18 mouse cellular contexts compared by ENCODE assay signal in the genomic region with DNA sequence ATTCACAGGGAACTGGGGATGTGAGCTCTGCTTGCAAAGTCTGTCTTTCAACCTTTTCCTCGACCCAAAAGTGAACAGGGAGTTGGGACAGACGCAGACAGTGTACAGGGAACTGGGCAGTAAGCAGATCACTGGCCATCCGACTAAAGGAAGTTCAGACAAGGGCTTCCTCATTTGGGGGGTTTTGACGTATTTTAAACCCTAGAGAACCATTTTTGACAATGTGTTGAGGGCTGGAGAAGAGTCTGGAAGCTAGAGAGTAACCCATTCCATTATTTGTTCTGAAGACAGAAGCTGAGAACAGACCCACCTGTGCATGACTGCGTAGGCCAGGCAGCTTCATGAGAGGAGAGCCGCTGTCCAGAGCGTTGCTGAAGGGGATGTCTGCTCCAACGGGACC. TPM values are rescaled to one million over a fixed set of nuclear protein-coding genes. Genes with fewer than 3 reads are reported as not detected.
A peak's percentile ranks its signal among the peaks of the same experiment; 100 is the strongest.
DNase-seq lines count a peak whose midpoint lies in the region; ATAC-seq and TF ChIP-seq lines count a peak whose summit lies in the region.
"Had no signal": no experiment of that assay in that cellular context is flagged by ENCODE, and none has a peak within 500 bp of the region (broad histone marks: within the 10 kb centered on the region; RNA-seq: fewer than 3 reads in every experiment).

No protein-coding gene starts in this region.

- 80% methylated on average over 8 of the region's 8 CpGs for WGBS in heart, embryonic 10.5 days
- 76% methylated on average over 8 of the region's 8 CpGs for WGBS in limb, embryonic 13.5 days
- WGBS in limb, embryonic 10.5 days, result 86% methylated on average over 8 of the region's 8 CpGs
- 63% methylated on average over 8 of the region's 8 CpGs for WGBS in liver, postnatal 0 days (ENCODE audit: insufficient replicate concordance)

- no peak for ATAC-seq in limb, embryonic 13.5 days (ENCODE audit: low FRiP score, low read depth)
- no peak for ATAC-seq in liver, postnatal 0 days
- ATAC-seq: intestine, embryonic 16.5 days had no signal

- no peak for DNase-seq in heart, embryonic 10.5 days (ENCODE audit: low spot score)
- DNase-seq in heart, postnatal 14 days, result no peak
- DNase-seq in limb, embryonic 10.5 days (ENCODE audit: low spot score), result no peak
- no peak for DNase-seq in liver, postnatal 0 days
- DNase-seq in adrenal gland, postnatal 4 days (ENCODE audit: low spot score in 2 of 2), result no peak
- DNase-seq in kidney, adult 8-10 months, result no peak
- DNase-seq: kidney, postnatal 14 days; lung, adult 2 months had no signal

- H3K4me3 ChIP-seq in heart, embryonic 10.5 days, result no peak overlapping the region
- H3K4me3 ChIP-seq in limb, embryonic 13.5 days, result no peak overlapping the region
- H3K4me3 ChIP-seq in limb, embryonic 10.5 days, result no peak overlapping the region
- H3K4me3 ChIP-seq in cortical plate, adult 2 months (ENCODE audit: insufficient read depth, low read length), result no peak overlapping the region
- H3K4me3 ChIP-seq in liver, postnatal 0 days (ENCODE audit: low read depth, low read length), result no peak overlapping the region
- H3K4me3 ChIP-seq: hindbrain, embryonic 12.5 days had no signal

- H3K36me3 ChIP-seq in heart, embryonic 10.5 days, result no peaks in the 10 kb centered on the region
- no peaks in the 10 kb centered on the region for H3K36me3 ChIP-seq in limb, embryonic 13.5 days
- H3K36me3 ChIP-seq in limb, embryonic 10.5 days, result no peaks in the 10 kb centered on the region
- H3K36me3 ChIP-seq in liver, postnatal 0 days (replicated peaks; ENCODE audit: insufficient read depth, low read length), result no peaks in the 10 kb centered on the region
- H3K36me3 ChIP-seq: hindbrain, embryonic 12.5 days had no signal

- H3K27me3 ChIP-seq in heart, embryonic 10.5 days (ENCODE audit: insufficient read depth, poor library complexity, severe bottlenecking), result no peaks in the 10 kb centered on the region
- no peaks in the 10 kb centered on the region for H3K27me3 ChIP-seq in limb, embryonic 13.5 days
- peaks cover 17% of the 10 kb centered on the region for H3K27me3 ChIP-seq in limb, embryonic 10.5 days (ENCODE audit: low read depth, poor library complexity, severe bottlenecking)
- no peaks in the 10 kb centered on the region for H3K27me3 ChIP-seq in liver, postnatal 0 days (ENCODE audit: insufficient read depth, low read length)
- H3K27me3 ChIP-seq: hindbrain, embryonic 12.5 days had no signal

- H3K9me3 ChIP-seq in heart, embryonic 10.5 days, result no peaks in the 10 kb centered on the region
- H3K9me3 ChIP-seq in limb, embryonic 13.5 days, result no peaks in the 10 kb centered on the region
- H3K9me3 ChIP-seq in limb, embryonic 10.5 days (replicated peaks), result no peaks in the 10 kb centered on the region
- H3K9me3 ChIP-seq in liver, postnatal 0 days (ENCODE audit: low read length), result no peaks in the 10 kb centered on the region
- H3K9me3 ChIP-seq: hindbrain, embryonic 12.5 days had no signal

- no peak for TF ChIP-seq CTCF in cortical plate, adult 2 months (IDR thresholded peaks at IDR 0.05; ENCODE audit: extremely low read depth, insufficient read depth, low read length)
- TF ChIP-seq CTCF in liver, postnatal 0 days (IDR thresholded peaks at IDR 0.05; ENCODE audit: low read depth), result no peak

- peaks cover 70% of the 10 kb centered on the region for H3K4me1 ChIP-seq in heart, embryonic 10.5 days
- peaks cover 46% of the 10 kb centered on the region for H3K4me1 ChIP-seq in limb, embryonic 13.5 days
- peaks cover 38% of the 10 kb centered on the region for H3K4me1 ChIP-seq in limb, embryonic 10.5 days
- H3K4me1 ChIP-seq in cortical plate, adult 2 months (ENCODE audit: control insufficient read depth, insufficient read depth, low read length), result peaks cover 12% of the 10 kb centered on the region
- peaks cover 72% of the 10 kb centered on the region for H3K4me1 ChIP-seq in liver, postnatal 0 days (ENCODE audit: insufficient read depth)

- intact Hi-C loops in heart, postnatal 14 days (cut with DNase I), result no loop called here

- TF ChIP-seq POLR2A in cortical plate, adult 2 months (IDR thresholded peaks at IDR 0.05; ENCODE audit: extremely low read depth, insufficient read depth, low read length), result no peak

- no peak overlapping the region for H3K4me2 ChIP-seq in limb, embryonic 13.5 days (replicated peaks)
- H3K4me2 ChIP-seq in liver, postnatal 0 days (ENCODE audit: low read depth, low read length), result peak overlapping the region; percentile 58
- H3K4me2 ChIP-seq: hindbrain, embryonic 12.5 days had no signal

- H3K27ac ChIP-seq in heart, embryonic 10.5 days, result peak overlapping the region; percentile 90
- no peak overlapping the region for H3K27ac ChIP-seq in limb, embryonic 13.5 days
- H3K27ac ChIP-seq in limb, embryonic 10.5 days, result no peak overlapping the region; the same call in 1 of the 2 replicates
- H3K27ac ChIP-seq in cortical plate, adult 2 months (ENCODE audit: insufficient read depth, low read length), result peak overlapping the region; percentile 54; the same call in 1 of the 2 replicates
- H3K27ac ChIP-seq in liver, postnatal 0 days (ENCODE audit: low read depth), result peak overlapping the region; percentile 84
- H3K27ac ChIP-seq: hindbrain, embryonic 12.5 days had no signal

- H3K9ac ChIP-seq in limb, embryonic 13.5 days, result 0 out of 2 replicates have a peak overlapping the region, but pooled peaks have one; percentile 4
- H3K9ac ChIP-seq in liver, postnatal 0 days (replicated peaks), result 0 out of 2 replicates have a peak overlapping the region, but pooled peaks have one; percentile 47

- TF ChIP-seq EP300 in liver, postnatal 0 days (IDR thresholded peaks at IDR 0.05; ENCODE audit: low read depth), result no peak

RNA-seq across cellular contexts. Expression of a gene that starts 4.8 kb away (rescaled TPM):
- polyA plus RNA-seq in heart, embryonic 10.5 days (2016; fragmentation: Nextera tagmentation; extraction: Ambion mirVana), result 26.1 and 34.2 TPM in 2 replicates
- total RNA-seq in heart, postnatal 14 days (2021), result 10 to 100 TPM; 37.3 to 47.7 TPM
- 27.1 and 28.2 TPM in 2 replicates for polyA plus RNA-seq in limb, embryonic 13.5 days (2015; fragmentation: Nextera tagmentation; extraction: Ambion mirVana)
- polyA plus RNA-seq in limb, embryonic 10.5 days (2016; fragmentation: Nextera tagmentation; extraction: Ambion mirVana), result 10.1 and 17.7 TPM in 2 replicates
- polyA plus RNA-seq in cortical plate, adult 2 months (2012; rRNA removed), result 16.0 and 19.8 TPM in 2 replicates
- 60.1 and 62.6 TPM in 2 replicates for polyA plus RNA-seq in liver, postnatal 0 days (2015; fragmentation: Nextera tagmentation; extraction: Ambion mirVana)
- 10 to 100 TPM; 25.6 to 27.8 TPM for total RNA-seq in adrenal gland, postnatal 4 days (2021)

RNA-seq across cellular contexts. Expression of a gene that starts 27.4 kb away (rescaled TPM):
- polyA plus RNA-seq in heart, embryonic 10.5 days (2016; fragmentation: Nextera tagmentation; extraction: Ambion mirVana), result 1.1 and 2.0 TPM in 2 replicates
- not detected for total RNA-seq in heart, postnatal 14 days (2021)
- 0.17 and 0.26 TPM in 2 replicates for polyA plus RNA-seq in limb, embryonic 13.5 days (2015; fragmentation: Nextera tagmentation; extraction: Ambion mirVana)
- not detected in 2 replicates for polyA plus RNA-seq in limb, embryonic 10.5 days (2016; fragmentation: Nextera tagmentation; extraction: Ambion mirVana)
- 0.13 and 0.19 TPM in 2 replicates for polyA plus RNA-seq in cortical plate, adult 2 months (2012; rRNA removed)
- polyA plus RNA-seq in liver, postnatal 0 days (2015; fragmentation: Nextera tagmentation; extraction: Ambion mirVana), result 0.26 TPM in 2 replicates
- not detected for total RNA-seq in adrenal gland, postnatal 4 days (2021)
- total RNA-seq: adrenal gland, postnatal 36 days; gastrocnemius, postnatal 25 days; left cerebral cortex, postnatal 25 days; megakaryocyte-erythroid progenitor cell, adult 5-6 weeks had no signal
- polyA plus RNA-seq: embryonic facial prominence, embryonic 11.5 days; hindbrain, embryonic 12.5 days; intestine, embryonic 16.5 days had no signal

RNA-seq across cellular contexts. Expression of a gene that starts 46.6 kb away (rescaled TPM):
- polyA plus RNA-seq in heart, embryonic 10.5 days (2016; fragmentation: Nextera tagmentation; extraction: Ambion mirVana), result 9.5 and 11.2 TPM in 2 replicates
- 10 to 100 TPM; 13.5 to 17.4 TPM for total RNA-seq in heart, postnatal 14 days (2021)
- 42.1 and 48.5 TPM in 2 replicates for polyA plus RNA-seq in limb, embryonic 13.5 days (2015; fragmentation: Nextera tagmentation; extraction: Ambion mirVana)
- 2.4 and 2.5 TPM in 2 replicates for polyA plus RNA-seq in limb, embryonic 10.5 days (2016; fragmentation: Nextera tagmentation; extraction: Ambion mirVana)
- polyA plus RNA-seq in cortical plate, adult 2 months (2012; rRNA removed), result 11.4 and 13.7 TPM in 2 replicates
- polyA plus RNA-seq in liver, postnatal 0 days (2015; fragmentation: Nextera tagmentation; extraction: Ambion mirVana), result 1.6 TPM in 2 replicates
- 10 to 100 TPM; 18.5 to 28.1 TPM for total RNA-seq in adrenal gland, postnatal 4 days (2021)
- total RNA-seq: megakaryocyte-erythroid progenitor cell, adult 5-6 weeks; monocyte, adult 5-6 weeks had no signal

Comparison
In these comparisons a context has a peak if more than half of its experiments do, and no peak if none do; other contexts are left out.
1. H3K27ac ChIP-seq: peak in heart, embryonic 10.5 days (single experiment), cortical plate, adult 2 months (single experiment) and liver, postnatal 0 days (single experiment); none in limb, embryonic 13.5 days (single experiment) and limb, embryonic 10.5 days (single experiment).